Mouse (Mus musculus): Measurements from ENCODE around the gene Vmn2r39.
"Not testable (repeated sequence)": the region's sequence is repeated elsewhere in the genome, so short reads cannot be mapped to it uniquely, and the experiment has no call there.

Gene Vmn2r39

DNA sequence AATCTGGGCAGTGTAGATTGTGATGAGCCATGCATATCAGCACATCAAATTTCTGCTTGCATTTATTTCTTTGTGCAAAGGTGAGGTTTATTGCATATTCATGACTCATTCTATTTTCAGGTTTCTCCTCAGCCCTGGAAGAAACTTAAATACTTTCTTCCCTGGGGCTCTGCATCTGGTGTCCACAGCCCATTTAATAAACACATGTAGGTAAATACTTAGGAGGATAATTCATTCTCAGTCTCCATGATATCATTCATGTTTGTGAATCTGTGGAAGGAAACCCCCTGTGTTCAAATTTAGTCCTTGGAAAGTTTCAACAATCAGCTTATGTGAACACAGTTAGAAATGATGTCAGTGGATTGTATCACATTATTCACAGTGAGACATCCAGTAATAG is at the start of gene Vmn2r39:
Gene Vmn2r39, minus strand, starts transcription at position 101 of the 400 bp plus-strand sequence.
- not testable (repeated sequence) for DNase-seq (ENCODE audit: low read depth, low spot score)

- not testable (repeated sequence) for DNase-seq (ENCODE audit: low read depth, low spot score)
Observed at GRCm38 (mm10) chr7:9065353-9065752, 34.8 kb upstream of the Vmn2r39 start.

Data from CD4-positive helper T cell, adult 2 months (primary cell).